Mouse (Mus musculus) gastrocnemius, postnatal 4 days (tissue): ENCODE measurements around the gene Ablim1. TPM values are rescaled to one million over a fixed set of nuclear protein-coding genes. Genes with fewer than 3 reads are reported as not detected.

Experiments used
- DNase-seq, 2 experiments: peaks; one replicate each; pipeline ENCODE4 v3.0.0; 2021 to 2022; ENCODE audit warnings: low spot score in 2 of 2, mixed read lengths in 2 of 2
- total RNA-seq, 2 experiments: library from RNA; stranded (reverse); gene quantifications; 2 replicates each; pipeline ENCODE4 v1.2.3; 2021

Ablim1 gene
- total RNA-seq, 2 experiments from 2014 or later, result 56.8 to 65.5 TPM

DNA sequence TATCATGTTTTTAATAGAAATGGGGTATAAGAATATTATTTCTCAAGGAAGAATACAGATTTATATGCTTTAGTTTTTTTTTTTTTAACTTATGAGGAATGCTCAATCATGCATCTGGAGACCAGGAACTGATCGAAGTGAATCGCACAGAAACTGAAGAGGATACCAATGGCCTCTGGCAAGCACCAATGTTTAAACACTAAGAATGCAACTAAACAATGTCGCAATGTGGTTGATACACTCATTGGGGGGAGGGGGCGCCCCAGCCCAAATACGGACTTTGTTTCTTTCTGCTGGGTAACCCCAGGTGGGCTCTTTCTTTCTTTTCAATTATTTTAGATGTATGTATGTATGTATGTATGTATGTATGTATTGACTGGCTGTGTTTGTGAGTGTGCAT lies 90.3 kb downstream of the Ablim1 start:
- DNase-seq, result no peak

DNA sequence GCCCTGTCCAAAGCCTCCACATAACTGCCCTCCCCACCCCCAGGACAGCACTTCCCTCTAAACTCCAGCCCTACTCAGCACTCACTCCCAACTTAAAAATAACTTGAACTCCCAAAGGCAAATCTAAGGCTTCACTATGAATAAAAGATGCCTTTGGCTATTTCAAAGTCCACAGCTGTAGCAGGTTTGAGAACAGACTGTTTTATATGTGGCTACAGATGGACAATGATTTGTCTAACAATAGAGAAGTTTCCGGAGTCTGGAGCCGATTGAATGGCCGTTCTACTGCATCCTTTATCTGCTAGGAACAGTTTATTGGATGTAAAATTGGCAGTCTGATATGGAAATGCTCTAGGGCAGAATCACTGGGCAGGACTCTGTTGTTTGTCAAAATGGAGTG lies 91.0 kb downstream of the Ablim1 start:
- DNase-seq, result no peak

DNA sequence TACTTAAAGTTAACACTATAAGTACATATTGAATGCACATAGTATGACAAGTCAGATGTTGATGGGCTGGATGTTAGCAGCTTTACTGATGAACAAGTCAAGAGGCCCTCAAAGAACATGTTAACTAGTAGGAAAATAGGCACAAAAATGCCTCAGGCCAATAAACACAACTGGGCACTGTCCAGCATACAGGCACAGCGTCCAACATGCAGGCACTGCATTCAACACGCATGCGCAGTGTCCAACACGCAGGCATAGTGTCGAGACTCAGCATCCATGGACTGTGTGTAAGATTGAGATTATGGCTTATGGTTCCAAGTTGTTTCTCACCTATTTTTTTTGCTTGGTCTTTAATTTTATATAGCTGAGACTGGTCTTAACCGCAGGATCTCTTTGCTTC lies 92.1 kb downstream of the Ablim1 start:
- no peak for DNase-seq

DNA sequence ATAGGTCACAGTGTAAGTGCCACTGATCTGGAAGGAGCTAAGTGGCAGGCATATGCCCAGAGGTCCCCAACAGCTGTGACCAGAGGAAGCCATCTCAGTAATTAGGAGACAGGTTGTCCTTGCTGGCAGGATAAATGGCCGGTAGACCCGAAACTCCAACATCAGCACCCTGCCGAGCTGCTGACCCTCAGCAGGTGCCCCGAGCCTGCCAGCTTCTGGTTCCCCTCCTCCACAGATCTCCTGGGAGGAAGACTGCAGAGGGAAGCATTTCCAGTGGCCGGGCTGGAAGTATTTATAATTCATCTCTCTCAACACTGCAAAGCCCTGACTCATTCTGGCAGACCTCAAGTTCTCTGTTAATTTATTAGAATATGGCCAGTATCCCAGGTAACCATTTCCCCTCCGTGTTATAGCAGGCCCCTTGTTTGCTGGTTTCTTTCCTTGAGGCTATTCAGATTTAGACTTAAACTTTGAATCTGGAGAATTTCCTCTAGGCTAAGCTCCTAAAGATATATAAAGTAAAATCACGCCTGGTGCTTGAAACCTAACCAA lies 93.0 kb downstream of the Ablim1 start:
- no peak for DNase-seq

DNA sequence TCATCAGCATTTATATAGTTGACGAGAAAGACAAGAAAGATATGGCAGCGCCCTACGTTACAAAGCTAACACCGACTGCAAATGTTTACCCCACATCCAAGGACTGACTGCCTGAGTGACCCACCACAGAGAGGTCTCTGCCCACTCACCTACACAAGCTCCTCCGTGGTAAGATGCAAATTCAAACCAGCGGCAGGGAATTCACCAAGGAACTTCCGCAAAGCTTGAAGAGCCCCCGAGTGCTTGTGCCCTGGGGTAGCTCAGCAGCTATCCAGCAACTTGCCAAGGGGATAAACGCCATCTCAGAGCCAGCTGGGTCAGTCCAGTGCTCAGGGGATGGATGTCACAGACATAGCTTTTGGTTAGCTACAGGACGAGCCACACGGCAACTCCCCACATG lies 95.0 kb downstream of the Ablim1 start:
- DNase-seq, result no peak

DNA sequence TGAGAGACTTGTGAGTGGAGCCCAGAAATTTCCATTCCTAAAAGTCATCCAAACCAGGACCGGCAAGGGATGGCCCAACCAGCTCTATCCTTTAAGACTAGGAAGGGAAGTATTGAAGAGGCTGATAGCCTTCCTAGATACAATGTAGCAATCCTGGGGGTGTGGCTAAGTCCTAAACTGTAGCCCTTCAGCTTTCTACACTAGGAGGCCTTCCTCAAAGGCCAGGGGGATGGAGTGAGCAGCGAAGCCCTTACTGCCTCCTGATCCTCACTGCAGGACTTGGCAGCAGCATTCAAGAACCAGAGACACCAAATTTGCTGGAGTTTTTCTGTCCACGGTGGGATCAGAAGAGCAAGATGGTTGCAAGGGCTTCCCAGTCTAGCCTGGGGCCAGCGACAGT lies 97.6 kb downstream of the Ablim1 start:
- DNase-seq, result no peak

DNA sequence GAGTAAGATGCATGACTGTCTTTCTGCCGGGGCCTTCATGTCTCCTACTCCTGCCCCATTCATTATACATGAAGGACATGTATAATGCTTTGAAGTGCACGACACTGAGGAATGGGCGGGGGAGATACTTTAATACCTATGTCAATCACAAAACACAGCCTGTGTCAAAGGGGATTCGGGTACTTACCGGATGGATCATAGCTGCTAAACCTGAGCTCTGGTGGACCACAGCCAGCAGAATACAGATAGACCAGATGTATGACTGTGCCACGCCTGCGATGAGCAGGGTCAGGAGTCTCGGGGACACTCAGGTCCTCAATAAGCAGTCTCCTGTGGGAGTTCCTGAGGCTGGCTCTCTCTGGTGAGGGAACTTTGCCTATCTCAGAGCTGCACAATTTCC lies 99.2 kb downstream of the Ablim1 start:
- no peak for DNase-seq

DNA sequence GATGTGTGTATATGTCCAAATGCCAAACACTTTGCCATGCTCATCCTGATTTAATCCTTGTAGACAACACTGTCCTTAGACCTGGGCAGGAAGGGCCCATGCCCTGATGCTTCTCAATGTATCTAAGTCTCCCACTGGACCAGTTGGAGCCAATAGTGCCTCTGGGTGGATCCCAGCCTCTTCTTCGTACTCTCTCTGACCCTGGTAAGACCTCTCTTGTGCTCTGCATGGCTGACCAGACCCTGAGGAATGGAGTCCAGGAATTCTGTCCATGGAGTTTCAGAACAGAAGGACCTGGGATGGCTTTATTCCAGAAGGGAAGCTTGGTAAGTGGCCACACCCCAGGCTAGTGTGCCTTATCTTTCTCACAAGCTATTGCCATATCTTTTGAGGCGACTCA lies 102.3 kb downstream of the Ablim1 start:
- no peak for DNase-seq

DNA sequence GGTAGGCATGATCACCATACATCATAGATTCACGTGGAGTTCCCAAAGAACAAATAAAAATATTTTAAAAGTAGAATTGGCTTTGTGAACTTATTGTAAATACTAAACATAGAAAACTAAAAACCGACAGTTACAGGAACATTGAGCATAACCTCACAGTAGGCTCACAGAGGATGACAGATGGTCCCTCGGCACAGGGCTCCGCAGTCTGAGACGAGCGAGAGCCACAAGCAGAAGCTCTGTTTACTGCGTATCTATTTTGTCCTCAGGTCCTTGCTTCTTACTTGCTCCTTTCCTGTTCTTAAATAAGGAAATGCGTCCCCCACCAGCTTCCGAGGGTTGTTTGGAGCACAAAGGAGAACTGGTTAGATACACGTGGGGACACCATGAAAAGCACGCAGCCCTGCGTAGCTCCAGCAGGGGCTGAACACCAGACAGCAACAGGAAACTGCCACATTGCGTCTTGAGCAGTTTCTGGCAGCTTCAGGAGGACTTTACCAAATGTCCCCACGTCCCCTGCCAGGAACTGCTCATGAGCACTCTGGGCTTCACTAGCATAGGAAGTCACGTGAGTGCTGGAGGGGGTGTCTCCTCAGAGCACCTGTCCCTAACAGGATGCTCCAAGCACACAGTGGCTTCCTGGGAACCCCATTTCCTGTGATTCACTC lies 103.1 kb downstream of the Ablim1 start:
- DNase-seq, result peak in 1 of 2 experiments; percentile 20

DNA sequence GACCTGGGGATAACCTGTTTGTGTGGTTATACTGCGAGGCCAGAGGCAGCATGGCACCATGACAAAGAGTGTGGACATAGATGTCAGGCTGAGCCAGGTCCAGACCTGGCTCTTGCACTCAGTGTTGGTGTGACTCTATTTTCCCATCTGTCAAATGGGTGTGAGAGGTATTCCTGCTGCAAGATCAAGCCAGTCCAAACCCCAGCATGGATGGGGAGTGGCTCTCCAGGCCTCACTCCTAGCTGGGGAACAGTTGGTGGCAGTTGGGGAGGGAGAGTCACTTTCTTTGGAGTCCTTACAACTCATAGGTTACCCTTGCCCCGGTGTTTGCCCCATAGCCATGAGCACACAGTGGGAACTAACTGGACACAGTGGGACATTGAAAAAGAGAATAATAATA lies 103.8 kb downstream of the Ablim1 start:
- DNase-seq, result no peak

DNA sequence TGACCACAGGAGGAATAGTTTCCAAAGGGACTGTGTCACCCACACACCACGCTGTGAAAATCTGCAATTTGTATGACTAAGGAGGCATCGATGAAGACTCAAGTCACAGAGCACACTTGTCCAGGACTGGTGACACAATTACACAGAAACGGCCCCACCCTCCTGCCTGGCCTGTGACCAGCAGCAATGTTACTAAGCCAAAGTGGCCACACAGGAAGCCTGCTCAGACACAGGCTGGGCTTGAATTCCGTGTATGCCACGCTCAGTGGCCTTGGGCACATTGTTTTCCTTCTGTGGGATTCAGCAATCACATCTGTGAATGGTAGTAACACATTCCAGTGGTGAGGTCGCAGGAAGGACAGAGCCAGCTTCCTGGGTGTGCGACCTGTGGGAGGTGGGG lies 110.6 kb downstream of the Ablim1 start:
- DNase-seq, result no peak

DNA sequence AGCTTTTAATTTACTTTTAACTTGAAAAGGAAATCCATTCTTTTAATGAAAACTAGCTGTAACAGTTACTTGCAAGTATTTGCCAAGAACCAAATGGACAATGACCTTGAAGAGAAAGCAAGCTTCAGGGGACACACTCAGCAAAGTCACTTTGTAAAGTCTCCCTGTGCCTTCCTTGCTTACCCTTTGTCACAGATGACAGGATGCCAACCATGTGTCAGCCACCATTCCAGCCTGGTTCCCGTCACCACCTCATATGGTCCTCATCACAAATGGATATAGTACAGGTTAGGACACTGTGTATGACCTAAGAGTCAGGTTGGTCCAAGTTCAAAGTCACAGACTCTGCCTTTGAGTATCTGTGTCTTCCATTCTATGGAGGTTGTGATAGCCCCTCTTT lies 112.2 kb downstream of the Ablim1 start:
- no peak for DNase-seq

DNA sequence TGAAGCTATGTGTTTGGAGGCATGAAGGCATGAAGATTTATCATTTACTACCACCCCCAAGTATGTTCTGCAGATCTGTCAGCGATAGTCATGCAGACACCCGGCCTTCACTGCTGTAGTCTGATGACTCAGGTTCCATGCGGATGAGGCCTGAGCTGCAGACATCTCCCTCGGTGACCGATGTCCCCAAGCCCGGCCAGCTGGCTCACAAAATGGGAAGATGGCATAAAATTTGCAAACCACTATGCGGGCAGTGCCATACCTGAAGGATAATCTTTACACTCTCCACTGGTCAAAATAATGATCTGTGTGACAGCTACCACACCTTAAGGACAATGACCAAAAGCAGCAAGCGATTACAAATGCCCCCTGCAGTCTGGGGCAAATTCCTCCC lies 113.6 kb downstream of the Ablim1 start:
- no peak for DNase-seq

DNA sequence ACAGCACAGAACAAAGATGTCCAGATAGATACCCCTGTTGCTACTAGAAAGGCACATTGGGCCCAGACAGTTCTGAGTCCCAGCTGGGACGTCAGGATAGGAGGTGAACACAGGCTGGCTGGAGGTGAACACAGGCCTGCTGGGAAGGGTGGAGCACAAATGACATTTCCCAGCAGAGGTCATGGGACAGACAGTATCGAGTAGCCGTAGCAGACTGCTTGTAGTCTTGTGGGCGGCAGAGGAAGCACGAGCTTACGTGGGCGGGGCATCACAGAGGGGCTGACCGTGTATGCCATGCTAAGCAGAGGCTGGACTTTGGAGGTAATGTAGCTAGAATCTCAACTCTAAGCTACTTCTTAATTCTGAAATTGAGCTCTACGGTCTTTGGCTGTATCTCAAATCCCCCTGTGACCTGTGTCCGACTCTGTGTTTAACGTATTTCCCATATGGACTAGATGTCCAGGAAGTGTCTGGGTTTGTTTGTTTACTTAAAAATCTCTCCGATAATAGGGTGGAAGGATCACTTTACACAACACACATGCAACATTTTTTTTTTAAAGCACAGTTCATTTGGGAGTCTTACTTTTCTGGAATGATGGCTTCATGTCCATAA lies 114.1 kb downstream of the Ablim1 start:
- no peak for DNase-seq

DNA sequence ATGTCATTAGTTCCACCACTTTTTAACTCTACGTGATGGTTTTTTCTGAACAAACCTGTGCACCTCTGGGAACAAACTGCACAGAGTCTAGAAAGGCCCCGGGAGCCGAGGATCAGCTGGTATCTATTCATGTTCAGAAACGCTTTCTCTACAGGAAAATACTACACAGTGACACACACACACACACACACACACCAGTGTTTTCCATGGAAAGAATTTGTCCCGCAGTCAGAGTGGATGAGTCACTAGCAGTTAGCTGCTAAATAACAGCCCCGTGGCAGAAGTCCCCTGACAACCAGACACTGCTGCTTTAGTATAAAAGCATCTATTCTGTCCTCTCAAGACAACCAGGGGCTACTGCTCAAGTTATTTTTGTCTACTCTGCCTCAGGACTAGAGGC lies 115.4 kb downstream of the Ablim1 start:
- DNase-seq, result peak in 1 of 2 experiments; percentile 28

DNA sequence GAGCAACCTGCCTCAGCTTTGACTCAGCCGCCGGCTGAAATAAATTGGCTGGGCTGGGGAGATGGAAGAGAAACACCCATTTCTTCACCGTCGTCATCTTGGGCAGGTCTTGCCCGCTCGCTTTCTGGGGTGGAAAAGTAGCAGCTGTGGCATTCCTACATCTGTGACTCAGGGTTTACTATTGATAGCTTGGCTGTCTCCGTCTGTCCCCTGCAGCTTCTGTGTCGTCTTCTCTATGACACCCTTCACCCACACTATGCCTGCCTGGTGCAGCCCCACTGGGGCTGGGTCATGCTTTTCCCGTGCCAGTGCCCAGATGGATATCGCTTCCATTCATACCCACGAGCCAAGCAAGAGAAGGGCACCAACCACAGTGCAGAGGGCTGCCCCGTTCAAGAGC lies 116.2 kb downstream of the Ablim1 start:
- no peak for DNase-seq

DNA sequence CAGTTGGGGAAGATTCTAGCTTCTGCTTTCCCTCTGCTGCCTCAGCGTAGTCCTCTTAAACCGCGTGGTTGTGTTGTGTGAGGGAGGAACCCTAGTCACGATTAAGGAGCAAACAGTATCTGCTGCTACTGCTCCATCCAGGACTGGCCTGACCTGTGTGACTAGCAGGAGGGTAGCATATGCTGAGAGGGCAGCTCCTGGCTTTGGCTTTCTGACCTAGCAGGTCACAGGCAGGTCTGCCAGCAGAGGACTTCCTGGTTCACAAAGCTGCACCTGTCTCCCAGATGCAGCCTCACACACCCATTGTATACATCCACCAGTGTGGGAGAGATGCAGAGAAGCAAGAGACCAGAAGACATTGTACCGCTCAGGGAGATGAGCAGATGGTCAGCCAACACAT lies 116.7 kb downstream of the Ablim1 start:
- no peak for DNase-seq

DNA sequence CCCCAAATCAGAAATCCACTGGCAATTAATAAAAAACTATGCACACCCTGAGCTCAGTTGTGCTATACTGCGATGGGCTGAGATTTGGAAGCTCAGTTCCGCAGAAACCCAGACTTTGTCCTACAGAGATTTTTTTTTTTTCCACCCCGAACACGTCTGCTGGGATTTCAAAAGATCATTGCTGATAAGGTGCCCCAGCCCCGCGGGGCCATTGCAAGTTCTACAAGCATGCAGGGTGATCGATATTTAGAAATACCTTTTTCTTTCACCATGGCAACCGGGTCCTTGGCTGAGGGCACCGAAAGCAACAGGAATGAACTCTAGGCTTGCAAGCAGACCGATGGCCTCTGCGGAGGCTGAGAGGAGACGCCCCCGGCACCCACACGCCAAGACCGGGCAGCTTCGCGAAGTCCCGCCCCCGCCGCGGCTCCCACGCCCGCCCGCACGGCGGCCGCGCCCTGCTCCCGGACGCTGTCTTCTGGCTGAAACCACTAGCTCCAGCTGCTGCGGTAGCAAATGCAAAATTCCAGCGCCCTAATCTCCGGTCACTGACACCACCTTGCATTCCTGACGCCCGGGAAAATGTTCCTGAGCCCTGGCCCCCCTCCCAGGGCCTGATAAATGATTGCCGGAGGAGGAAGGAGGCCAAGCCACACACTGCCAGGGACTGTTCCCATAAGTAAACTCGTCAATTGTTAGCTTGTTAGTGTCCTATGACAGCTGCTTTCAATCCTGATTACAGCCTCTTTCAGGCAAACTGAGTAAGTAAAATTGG lies 117.5 kb downstream of the Ablim1 start:
- peak; percentile 57 to 73 for DNase-seq

DNA sequence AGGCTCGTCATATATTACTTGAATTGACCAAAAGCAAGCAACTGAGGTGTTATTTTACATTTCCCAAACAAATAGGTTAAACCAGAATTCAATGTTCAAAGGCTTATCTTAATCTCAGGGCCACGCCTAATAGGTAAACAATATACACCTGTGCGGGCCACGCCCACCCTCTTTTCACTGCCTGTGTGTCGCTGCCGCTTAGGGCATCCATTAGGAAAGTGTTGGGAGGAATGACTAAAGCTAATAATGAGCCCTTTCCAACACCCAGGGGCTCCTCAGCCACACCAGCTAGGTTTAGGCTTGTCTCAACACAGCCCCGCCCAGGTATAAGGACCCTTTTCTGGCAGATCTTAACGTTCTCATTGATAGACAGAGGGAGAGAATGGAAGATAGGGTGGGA lies 118.1 kb downstream of the Ablim1 start:
- DNase-seq, result no peak

DNA sequence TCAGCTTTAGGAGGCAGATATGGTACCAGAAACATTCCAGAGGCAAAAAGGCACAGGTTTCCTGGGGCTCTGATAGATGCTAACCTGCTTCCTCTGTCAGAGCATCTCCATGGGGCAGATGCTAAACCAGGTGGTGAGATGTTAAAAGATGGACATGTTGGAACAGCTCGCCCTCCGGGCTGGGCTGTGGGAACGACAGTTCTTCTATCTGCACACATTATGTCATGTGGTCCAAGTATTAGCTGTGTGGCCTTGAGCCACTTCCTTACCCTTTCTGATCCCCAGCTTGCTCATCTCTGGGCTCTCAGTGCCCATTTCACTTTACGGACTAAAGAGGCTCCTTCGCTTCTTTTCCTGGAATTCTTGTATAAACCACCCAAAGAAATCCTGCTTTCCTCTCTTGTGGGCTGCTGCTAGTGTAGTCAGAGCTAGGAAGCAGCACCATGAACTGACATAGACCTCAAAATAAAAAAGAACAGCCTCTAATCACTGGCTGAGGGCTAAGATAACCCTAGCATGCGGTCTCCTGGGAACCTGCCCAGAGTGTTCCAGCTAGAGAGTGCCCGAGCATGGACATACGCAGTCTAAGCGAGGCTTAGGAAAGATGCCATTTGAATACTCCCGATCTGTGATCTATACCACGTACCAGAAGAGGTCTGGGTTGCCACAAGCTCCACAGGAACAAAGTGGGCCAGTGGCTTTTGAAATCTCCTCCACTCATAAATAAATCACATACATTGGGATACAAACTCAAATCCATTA lies 119.4 kb downstream of the Ablim1 start:
- no peak for DNase-seq

DNA sequence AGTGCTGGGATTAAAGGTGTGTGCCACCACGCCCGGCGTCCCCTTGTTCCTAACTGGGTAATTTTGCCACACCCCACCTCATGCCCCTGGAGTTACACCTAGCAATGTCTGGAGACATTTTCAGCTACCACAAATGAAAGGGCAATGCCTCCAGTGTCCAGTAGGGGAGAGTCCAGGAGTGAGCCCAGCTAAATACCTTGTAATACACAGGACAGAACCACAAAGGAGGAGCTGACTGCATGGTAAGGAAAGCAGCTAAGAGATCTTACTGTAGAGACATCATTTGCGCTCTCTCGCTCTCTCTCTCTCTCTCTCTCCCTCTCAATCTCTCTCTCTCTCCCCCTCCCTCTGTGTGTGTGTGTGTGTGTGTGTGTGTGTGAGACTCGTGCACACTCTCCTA lies 120.8 kb downstream of the Ablim1 start:
- DNase-seq, result no peak

DNA sequence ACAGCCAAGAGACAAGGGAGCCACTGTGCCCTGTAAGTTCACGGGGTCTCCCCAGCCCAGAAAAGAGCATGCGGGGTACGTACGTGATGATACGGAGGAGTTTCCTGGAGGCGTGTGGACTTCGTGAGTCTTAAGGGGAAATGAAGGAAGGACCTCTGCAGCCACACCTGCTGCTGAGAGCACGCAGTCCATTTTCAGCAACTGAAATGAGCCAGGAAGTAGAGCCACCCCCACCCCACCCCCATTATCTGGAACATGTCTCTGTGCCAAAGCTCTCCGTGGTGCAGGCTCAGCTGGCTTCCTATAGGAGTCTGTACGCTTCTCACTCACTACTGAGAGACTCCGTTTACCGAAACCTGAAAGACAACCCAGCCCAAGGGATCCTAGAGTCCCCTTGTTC lies 121.3 kb downstream of the Ablim1 start:
- DNase-seq, result no peak
